In genomic region chr15:84512626-84513296, GRCm38 (mm10) we compare ENCODE assay signal across 9 mouse cellular contexts. TPM values are rescaled to one million over a fixed set of nuclear protein-coding genes. Genes with fewer than 3 reads are reported as not detected.
A peak's percentile ranks its signal among the peaks of the same experiment; 100 is the strongest.
DNase-seq lines count a peak whose midpoint lies in the region; ATAC-seq lines count a peak whose summit lies in the region.
"Had no signal": no experiment of that assay in that cellular context is flagged by ENCODE, and none has a peak within 500 bp of the region (broad histone marks: within the 10 kb centered on the region; RNA-seq: fewer than 3 reads in every experiment).

No protein-coding gene starts in this region.

- peaks cover 22% of the 10 kb centered on the region for H3K4me1 ChIP-seq in forebrain, embryonic 16.5 days (replicated peaks; ENCODE audit: control insufficient read depth, insufficient read depth, low read length)

- 59% methylated on average over 5 of the region's 5 CpGs for WGBS in forebrain, embryonic 16.5 days

- peak; percentile 18 for DNase-seq in adrenal gland, postnatal 10 days
- no peak for DNase-seq in adrenal gland, adult (ENCODE audit: inconsistent age in 2 of 2, low spot score in 1 of 2)
- DNase-seq in spleen, adult 18-20 months: peak; percentile 47 to 58
- no peak for DNase-seq in spleen, adult 12 weeks (ENCODE audit: low spot score)
- DNase-seq in lung, adult 18-20 months: peak; percentile 14 to 39
- peak; percentile 52 for DNase-seq in thymus, postnatal 4 days
- DNase-seq in cerebellum, adult 9-10 months: no peak

- no peak overlapping the region for H3K4me3 ChIP-seq in forebrain, embryonic 16.5 days (replicated peaks; ENCODE audit: low read length)
- H3K4me3 ChIP-seq: limb, embryonic 12.5 days had no signal

- ATAC-seq in forebrain, embryonic 16.5 days: no peak

- H3K27me3 ChIP-seq in forebrain, embryonic 16.5 days (replicated peaks; ENCODE audit: control insufficient read depth, insufficient read depth, low read length): no peaks in the 10 kb centered on the region

- no peak overlapping the region for H3K27ac ChIP-seq in forebrain, embryonic 16.5 days (ENCODE audit: low read length)
- H3K27ac ChIP-seq: limb, embryonic 12.5 days had no signal

- H3K4me2 ChIP-seq in forebrain, embryonic 16.5 days (ENCODE audit: low read length): no peak overlapping the region
- H3K4me2 ChIP-seq: limb, embryonic 12.5 days had no signal

- no peaks in the 10 kb centered on the region for H3K36me3 ChIP-seq in forebrain, embryonic 16.5 days (ENCODE audit: control insufficient read depth, insufficient read depth)
- H3K36me3 ChIP-seq: limb, embryonic 12.5 days had no signal

- H3K9me3 ChIP-seq in forebrain, embryonic 16.5 days (ENCODE audit: control insufficient read depth, low read length): no peaks in the 10 kb centered on the region; the same call in 1 of the 2 replicates

- H3K9ac ChIP-seq in forebrain, embryonic 16.5 days (replicated peaks; ENCODE audit: low read depth, low read length): no peak overlapping the region
- H3K9ac ChIP-seq: limb, embryonic 12.5 days had no signal

RNA-seq across cellular contexts. Expression of gene Rtl6, which starts 44.9 kb away (rescaled TPM):
- total RNA-seq in adrenal gland, postnatal 10 days (2021): 1 to 10 TPM; 6.6 to 9.5 TPM
- polyA plus RNA-seq in forebrain, embryonic 16.5 days (2015; fragmentation: Nextera tagmentation; extraction: Ambion mirVana): 72.1 and 74.8 TPM in 2 replicates

Comparison
In these comparisons a context has a peak if more than half of its experiments do, and no peak if none do; other contexts are left out.
1. DNase-seq: peak in adrenal gland, postnatal 10 days (single experiment), spleen, adult 18-20 months (2 of 2), lung, adult 18-20 months (2 of 2) and thymus, postnatal 4 days (single experiment); none in adrenal gland, adult (0 of 2), spleen, adult 12 weeks (single experiment) and cerebellum, adult 9-10 months (single experiment).